Mouse (Mus musculus): ENCODE measurements around the gene Rims4.

The Rims4 gene

GRCm38 (mm10) chr2:163909604-163910003 lies 8.9 kb downstream of the Rims4 start:
- DNase-seq: peak; percentile 20

- DNase-seq: no peak
Observed at GRCm38 (mm10) chr2:163907131-163907530, 11.4 kb downstream of the Rims4 start.

- DNase-seq: peak; percentile 84
Observed at GRCm38 (mm10) chr2:163904323-163904722, 14.2 kb downstream of the Rims4 start.

- DNase-seq: peak; percentile 82
Observed at GRCm38 (mm10) chr2:163903461-163903860, 15.0 kb downstream of the Rims4 start.

- DNase-seq: no peak
Observed at GRCm38 (mm10) chr2:163902448-163902847, 16.0 kb downstream of the Rims4 start.

- no peak for DNase-seq
Observed at GRCm38 (mm10) chr2:163901043-163901442, 17.4 kb downstream of the Rims4 start.

- DNase-seq: peak; percentile 74
Observed at GRCm38 (mm10) chr2:163899910-163900411, 18.5 kb downstream of the Rims4 start.

GRCm38 (mm10) chr2:163897988-163898535 lies 20.4 kb downstream of the Rims4 start:
- peak; percentile 75 for DNase-seq

- no peak for DNase-seq
Observed at GRCm38 (mm10) chr2:163897026-163897425, 21.5 kb downstream of the Rims4 start.

GRCm38 (mm10) chr2:163895156-163895555 lies 23.3 kb downstream of the Rims4 start:
- no peak for DNase-seq

- DNase-seq: no peak
Observed at GRCm38 (mm10) chr2:163893446-163894370, 24.8 kb downstream of the Rims4 start.

- DNase-seq: no peak
Observed at GRCm38 (mm10) chr2:163891271-163891670, 27.2 kb downstream of the Rims4 start.

- no peak for DNase-seq
Observed at GRCm38 (mm10) chr2:163890586-163890985, 27.9 kb downstream of the Rims4 start.

GRCm38 (mm10) chr2:163889411-163889810 lies 29.1 kb downstream of the Rims4 start:
- DNase-seq: no peak

GRCm38 (mm10) chr2:163882859-163883652 lies 35.4 kb downstream of the Rims4 start:
- DNase-seq: no peak

GRCm38 (mm10) chr2:163880891-163881290 lies 37.6 kb downstream of the Rims4 start:
- peak; percentile 79 for DNase-seq

- DNase-seq: no peak
Observed at GRCm38 (mm10) chr2:163876830-163877498, 41.5 kb downstream of the Rims4 start.

- DNase-seq: no peak
Observed at GRCm38 (mm10) chr2:163875484-163875883, 43.0 kb downstream of the Rims4 start.

- no peak for DNase-seq
Observed at GRCm38 (mm10) chr2:163874877-163875276, 43.6 kb downstream of the Rims4 start.

GRCm38 (mm10) chr2:163871906-163872305 lies 46.6 kb downstream of the Rims4 start:
- no peak for DNase-seq

- no peak for DNase-seq
Observed at GRCm38 (mm10) chr2:163871266-163871665, 47.2 kb downstream of the Rims4 start.

GRCm38 (mm10) chr2:163869783-163870182 lies 48.7 kb downstream of the Rims4 start:
- no peak for DNase-seq

- DNase-seq: no peak
Observed at GRCm38 (mm10) chr2:163866061-163866460, 52.4 kb downstream of the Rims4 start.

All from cerebellum, adult 9-10 months (tissue).